Mouse (Mus musculus): ENCODE data around the gene Smad3.

Gene Smad3

GRCm38 (mm10) chr9:63664300-63664745 lies 93.5 kb downstream of the Smad3 start:
- no peak for DNase-seq (ENCODE audit: low spot score)

- no peak for DNase-seq (ENCODE audit: low spot score)
Observed at GRCm38 (mm10) chr9:63663222-63663621, 94.6 kb downstream of the Smad3 start.

DNA sequence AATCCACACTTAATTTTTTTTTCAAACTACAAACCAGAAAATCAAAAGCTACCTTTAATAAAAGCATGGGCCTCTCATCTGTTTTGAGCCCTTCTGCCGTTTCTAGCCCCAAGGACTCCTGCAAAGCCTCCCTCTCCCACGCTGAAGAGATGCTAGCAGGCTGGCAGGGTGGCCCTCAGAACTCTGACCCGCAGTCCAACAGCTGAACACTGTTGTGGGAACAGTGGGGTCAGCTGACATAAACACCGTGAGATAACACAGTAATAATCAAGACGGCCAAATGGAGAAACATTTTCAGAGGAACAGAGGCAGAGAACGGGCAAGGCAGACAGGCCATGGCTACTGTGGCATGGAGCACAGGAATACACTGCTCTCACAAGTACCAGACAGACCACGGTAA lies 95.0 kb downstream of the Smad3 start:
- DNase-seq (ENCODE audit: low spot score), result no peak

DNA sequence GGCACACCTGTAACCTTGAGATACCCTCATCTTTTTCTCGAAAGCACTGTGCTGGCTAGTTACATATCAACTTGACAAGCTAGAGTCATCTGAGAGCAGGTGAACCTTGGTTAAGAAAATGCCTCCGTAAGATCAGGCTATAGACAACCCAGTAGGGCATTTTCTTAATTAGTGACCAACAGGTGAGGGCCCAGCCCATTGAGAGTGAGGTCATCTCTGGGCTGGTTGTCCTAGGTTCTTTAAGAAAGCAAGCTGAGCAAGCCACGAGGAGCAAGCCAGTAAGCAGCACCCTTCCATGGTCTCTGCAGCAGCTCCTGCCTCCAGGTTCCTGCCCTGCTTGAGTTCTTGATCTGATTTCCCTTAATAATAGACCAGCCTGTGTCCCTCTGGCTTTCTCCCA lies 97.1 kb downstream of the Smad3 start:
- DNase-seq (ENCODE audit: low spot score), result no peak

DNA sequence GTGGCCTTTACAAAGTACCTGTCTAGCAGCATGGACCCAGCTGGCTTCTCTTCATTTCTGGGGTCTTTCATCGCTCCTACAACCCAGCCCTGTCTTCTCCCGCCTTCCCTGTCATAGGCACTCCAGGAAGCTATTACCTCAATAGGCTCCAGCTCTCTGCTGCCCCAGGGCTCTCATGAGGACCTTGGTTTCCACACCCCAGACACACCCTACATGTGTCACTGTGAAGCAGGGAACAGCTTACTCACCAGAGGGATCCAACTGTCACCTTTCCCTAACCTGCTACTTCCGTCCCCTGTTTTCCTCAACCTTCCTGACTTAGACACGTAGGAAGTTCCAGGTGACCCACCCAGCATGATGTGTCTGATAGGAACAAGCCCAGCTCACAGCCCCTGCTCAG lies 97.7 kb downstream of the Smad3 start:
- DNase-seq (ENCODE audit: low spot score), result no peak

GRCm38 (mm10) chr9:63658970-63659371 lies 98.8 kb downstream of the Smad3 start:
- DNase-seq (ENCODE audit: low spot score), result no peak

DNA sequence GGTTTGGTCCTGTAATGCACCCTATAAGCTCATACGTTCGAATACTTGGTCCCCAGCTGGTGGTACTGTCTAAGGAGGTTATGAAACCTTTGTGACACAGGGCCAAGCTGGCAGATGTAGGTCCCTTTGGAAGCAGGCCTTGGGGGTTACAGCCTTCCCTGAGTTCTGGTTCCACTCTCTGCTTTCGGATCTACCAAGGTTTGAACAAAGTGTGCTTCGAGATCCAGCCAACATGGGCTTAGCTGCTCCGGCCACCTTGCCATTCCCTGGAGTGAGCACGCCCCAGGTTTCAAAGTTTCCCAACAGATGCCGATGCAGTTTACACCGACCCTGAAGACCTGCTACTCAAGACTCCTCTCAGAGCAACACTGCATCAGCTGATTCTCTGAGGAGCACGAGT lies 99.4 kb downstream of the Smad3 start:
- DNase-seq (ENCODE audit: low spot score), result no peak

DNA sequence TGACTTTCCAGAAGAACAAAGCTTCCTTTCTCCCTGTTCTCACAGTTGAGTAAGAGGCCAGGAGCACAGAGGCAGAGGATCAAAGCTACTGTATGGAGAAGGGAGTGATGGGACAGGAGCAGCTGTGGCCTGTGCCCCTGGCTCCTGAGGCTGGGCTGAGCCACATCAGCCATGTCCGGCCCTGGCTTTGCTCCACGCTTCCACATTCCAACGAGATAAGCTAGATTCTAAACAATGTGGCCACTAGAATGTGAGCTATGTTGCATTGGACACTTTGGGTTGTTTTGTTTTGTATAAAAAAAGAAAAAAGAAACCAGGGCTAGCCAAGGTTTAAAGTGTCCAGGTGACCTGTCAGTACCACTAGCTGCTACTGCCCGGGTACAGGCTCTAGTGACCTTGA lies 100.6 kb downstream of the Smad3 start:
- DNase-seq (ENCODE audit: low spot score), result peak; percentile 71

DNA sequence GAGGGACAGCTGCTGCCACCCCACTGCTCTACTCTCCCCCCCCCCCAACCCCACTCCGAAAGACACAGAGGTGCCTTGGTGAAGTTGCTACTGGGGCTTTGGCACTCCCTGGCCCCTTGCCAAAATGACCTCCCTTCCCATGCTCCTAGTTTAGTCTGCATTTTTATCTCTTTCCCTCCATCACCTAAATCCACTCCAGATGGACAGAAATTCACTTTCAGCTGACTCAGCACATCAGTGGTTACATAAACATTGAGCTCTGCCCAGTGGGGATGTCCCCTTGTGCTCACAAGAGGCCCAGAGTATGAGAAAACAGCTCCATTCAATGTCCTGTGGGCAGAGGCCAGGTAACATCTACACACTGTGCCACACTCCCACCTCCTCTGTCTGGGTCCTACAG lies 102.7 kb downstream of the Smad3 start:
- DNase-seq (ENCODE audit: low spot score), result no peak

DNA sequence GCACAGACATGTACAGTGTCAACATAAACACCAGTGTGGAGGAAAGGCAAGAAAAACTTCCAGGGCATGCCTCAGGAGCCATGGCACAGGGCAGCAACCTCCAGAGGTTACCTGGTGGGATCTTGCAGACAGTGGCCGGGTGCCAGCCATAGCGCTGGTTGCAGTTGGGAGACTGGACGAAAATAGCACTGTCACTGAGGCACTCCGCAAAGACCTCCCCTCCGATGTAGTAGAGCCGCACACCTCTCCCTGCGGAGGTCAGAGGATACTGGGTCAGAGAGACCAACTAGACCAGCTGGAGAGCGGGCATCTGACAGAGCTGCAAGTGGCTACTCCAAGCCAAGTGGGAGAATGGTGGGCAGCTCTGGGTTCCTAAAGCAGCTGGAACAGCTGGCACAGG lies 103.2 kb downstream of the Smad3 start:
- DNase-seq (ENCODE audit: low spot score), result no peak

DNA sequence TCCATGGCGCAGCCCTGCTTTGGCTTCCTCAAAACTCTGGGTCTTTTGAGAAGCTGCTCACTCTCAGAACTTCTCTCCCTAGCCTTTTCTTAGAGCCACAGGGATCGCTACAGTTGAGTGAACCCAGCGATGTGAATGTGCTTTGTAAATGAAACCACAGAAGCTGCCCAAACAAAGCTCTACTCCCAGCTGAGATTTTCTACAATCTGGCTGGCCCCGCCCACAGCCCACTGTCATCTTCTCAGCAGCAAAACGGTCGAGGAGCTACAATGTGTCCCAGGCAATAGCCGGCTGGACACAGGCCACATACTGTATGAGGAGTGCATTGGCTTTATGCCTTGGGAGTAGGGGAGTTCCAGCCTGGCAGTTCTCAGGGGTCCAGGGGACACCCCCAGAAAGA lies 104.1 kb downstream of the Smad3 start:
- no peak for DNase-seq (ENCODE audit: low spot score)

DNA sequence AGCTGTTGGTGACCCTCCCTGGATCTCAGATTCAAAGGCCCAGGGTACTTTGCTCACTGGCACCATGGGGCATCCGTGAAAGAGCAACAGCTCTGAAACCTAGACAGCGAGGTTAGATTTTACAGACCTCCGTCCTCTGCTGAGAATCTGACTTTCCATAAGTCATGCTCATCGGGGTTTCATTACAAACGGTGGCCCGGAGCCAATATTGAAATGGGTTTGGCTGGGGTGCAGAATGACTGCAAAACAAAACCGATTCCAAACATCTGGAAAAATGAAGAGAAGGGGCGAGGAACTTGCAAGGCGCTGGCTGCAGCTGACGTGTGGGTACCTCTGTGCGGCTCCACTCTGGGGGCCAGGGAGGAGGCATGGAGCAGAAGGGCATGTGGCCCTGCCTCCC lies 106.2 kb downstream of the Smad3 start:
- DNase-seq (ENCODE audit: low spot score), result no peak

- no peak for DNase-seq (ENCODE audit: low spot score)
Observed at GRCm38 (mm10) chr9:63650905-63651304, 106.9 kb downstream of the Smad3 start.

- DNase-seq (ENCODE audit: low spot score), result no peak
Observed at GRCm38 (mm10) chr9:63649841-63650545, 107.8 kb downstream of the Smad3 start.

- DNase-seq (ENCODE audit: low spot score), result no peak
Observed at GRCm38 (mm10) chr9:63648520-63648918, 109.3 kb downstream of the Smad3 start.

DNA sequence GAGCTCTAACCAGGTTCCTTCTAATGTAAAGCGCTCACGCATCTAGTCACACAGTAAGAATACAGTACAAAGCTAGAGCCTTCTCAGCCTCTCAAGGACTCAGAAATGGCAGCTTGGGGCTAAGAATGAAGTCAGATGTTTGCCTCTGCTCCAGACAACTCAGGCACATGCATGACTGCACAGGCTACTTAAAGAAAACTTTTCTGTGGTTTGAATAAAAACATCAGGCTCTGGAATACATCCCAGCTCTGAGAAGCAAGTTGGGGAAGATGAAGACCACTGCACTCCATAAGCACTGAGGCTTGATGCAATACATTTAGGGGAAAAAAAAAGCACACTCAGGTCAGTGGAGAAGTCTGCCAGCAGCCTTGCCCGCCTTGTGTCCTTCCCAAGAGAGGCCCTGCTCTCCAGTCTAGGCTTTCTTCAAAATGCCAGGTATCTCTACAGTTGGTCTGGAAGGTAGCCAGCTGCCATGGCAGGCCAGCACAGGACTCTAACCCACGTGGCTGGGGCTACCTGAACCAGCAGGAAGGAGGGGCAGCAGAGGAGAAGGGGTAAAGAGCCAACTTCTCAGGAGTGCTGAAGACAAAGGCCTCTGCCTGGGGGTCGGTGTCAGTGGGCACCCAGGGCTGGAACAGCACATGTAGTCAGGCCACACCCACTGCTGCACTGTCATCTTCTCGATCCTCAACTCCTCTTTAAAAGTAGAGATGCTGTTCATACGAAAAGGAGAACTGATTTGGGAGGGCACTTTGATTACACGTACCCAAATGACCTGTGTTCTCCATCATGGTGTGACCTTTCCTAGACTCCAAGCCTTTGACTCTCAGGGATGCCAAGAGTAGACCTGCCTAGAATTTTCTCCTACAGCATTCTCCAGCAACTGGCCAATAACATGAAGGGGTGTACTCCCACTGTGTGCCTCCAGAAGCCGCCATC lies 109.9 kb downstream of the Smad3 start:
- no peak for DNase-seq (ENCODE audit: low spot score)

- DNase-seq (ENCODE audit: low spot score), result no peak
Observed at GRCm38 (mm10) chr9:63645084-63645483, 112.7 kb downstream of the Smad3 start.

GRCm38 (mm10) chr9:63644011-63644410 lies 113.8 kb downstream of the Smad3 start:
- DNase-seq (ENCODE audit: low spot score), result no peak

GRCm38 (mm10) chr9:63641983-63642646 lies 115.7 kb downstream of the Smad3 start:
- DNase-seq (ENCODE audit: low spot score), result peak; percentile 14

- DNase-seq (ENCODE audit: low spot score), result no peak
Observed at GRCm38 (mm10) chr9:63636113-63636512, 121.7 kb downstream of the Smad3 start.

DNA sequence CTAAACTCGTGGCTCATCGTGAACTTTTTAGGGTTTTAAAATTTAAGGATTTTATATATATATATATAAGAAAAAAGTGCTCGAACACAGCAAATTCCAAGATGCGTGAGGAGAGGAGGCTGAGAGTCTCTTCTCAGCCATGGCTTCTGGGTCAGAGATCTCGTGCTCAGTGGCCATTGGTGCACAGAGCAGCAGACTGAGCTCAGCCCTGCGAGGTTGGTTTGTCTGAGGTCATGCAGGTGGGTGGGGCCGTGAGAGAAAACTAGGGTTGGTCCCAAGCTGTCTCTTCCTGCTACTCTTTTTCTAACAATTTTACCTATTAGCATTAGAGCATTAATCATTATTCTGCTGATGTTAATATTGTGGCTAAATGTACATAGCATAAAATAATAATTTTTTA lies 124.5 kb downstream of the Smad3 start:
- no peak for DNase-seq (ENCODE audit: low spot score)

DNA sequence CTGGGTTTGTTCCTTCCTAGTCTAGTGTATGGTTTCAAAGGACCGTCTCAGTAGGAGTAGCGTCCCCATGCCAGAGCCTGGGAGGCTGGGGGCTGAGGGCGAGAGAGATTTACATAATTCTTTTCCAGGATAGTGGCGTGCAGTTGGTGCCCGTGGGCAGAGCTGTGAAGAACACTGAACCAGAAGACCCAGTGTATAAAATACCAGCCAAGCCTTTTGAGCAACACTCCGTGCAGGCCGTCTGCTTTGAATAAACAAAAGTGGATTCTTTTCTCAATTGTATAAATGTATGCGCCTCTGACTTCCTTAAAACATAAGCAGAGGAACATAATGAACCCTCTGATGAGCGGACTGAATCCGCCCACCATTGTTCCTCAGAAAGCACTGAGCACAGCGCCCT lies 124.9 kb downstream of the Smad3 start:
- peak; percentile 46 for DNase-seq (ENCODE audit: low spot score)

DNA sequence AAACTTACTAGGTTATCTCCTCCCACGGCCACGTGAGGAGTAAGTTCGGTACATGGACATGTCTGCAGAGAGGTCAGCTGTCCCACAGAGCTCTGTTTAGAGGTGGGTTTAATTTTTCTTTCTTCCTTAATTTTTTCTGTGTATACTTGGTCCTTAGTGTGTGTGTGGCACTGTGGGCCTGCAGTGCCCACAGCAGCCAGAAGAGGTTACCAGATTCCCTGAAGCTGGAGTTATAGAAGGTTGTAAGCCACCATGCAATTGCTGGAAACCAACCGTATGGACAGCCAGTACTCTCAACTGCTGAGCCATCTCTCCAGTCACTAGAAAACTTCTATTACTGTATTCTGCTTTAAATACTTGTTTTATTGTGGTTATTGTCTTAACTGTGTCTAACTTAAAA lies 125.7 kb downstream of the Smad3 start:
- DNase-seq (ENCODE audit: low spot score), result no peak
